Mouse (Mus musculus) cerebellum, postnatal 14 days (tissue): ENCODE data around the gene Sema4g.
A peak's percentile ranks its signal among the peaks of the same experiment; 100 is the strongest.

ENCODE experiments used
- DNase-seq, 2 experiments: peaks; one replicate each; pipeline ENCODE4 v3.0.0; 2021; ENCODE audit warnings: mixed read lengths in 2 of 2

Sema4g gene

GRCm38 (mm10) chr19:44988831-44989566, at the start of gene Sema4g:
Gene Sema4g (plus strand): TSS chr19:44989101.
- DNase-seq: peak; percentile 64 to 66

- DNase-seq: no peak
These were observed 29.3 kb upstream of the Sema4g start for GRCm38 (mm10) chr19:44959633-44960032.

- no peak for DNase-seq
These were observed 22.9 kb upstream of the Sema4g start for GRCm38 (mm10) chr19:44965978-44966377.

DNA sequence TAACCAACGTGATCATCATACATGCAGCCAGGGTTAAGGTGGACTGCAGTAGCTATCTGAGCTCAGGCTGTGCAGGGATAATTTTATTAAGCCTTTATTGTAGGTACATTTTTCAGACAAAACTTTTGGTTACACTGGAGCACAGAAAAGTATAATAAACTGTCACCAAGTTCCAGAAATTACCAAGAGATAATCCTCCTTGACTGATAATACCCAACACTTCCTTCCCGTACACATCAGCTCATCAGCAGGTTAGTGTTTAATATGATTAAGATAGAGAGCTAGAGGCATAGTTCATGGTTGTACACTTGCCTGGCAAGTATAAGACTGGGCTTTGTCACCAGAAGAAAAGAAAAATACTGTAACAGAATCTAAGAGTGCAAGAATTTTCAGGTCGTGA, 20.6 kb upstream of the Sema4g start:
- no peak for DNase-seq

GRCm38 (mm10) chr19:44976636-44977035, 12.3 kb upstream of the Sema4g start:
- no peak for DNase-seq

DNA sequence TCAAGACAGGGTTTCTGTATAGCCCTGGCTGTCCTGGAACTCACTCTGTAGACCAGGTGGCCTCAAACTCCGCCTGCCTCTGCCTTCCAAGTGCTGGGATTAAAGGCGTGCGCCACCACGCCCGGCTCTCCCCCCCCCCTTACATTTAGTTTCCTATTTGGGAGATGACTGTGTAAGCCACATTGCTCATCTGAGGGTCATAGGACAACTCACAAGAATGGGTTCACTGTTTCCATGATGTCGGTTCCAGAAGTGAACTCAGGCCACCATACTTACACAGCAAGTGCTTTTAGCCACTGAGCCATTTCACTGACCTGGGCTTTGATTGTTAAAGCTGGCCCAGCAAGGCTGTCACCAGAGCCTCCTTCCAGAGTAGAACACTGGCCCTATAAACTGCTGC, 11.8 kb upstream of the Sema4g start:
- DNase-seq: no peak

DNA sequence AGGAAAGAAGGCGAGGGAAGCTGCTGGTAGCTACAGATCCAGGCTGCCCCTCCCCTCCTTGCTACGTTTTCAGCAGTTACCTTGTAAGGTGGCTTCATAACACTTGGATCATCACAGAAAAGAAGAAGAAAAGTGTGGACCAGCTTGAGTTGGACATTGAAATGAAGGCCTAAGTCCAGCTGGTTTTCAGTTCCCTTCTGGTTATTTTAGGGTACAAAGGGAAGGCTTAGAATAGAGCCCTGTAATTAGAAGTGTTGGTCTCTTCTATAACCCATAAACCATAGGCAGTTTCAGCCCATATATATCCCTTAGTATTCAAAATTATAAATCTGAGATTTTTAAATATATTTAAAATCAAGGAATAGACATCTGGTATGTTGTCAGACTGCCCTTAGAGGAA, 8.1 kb upstream of the Sema4g start:
- no peak for DNase-seq

DNA sequence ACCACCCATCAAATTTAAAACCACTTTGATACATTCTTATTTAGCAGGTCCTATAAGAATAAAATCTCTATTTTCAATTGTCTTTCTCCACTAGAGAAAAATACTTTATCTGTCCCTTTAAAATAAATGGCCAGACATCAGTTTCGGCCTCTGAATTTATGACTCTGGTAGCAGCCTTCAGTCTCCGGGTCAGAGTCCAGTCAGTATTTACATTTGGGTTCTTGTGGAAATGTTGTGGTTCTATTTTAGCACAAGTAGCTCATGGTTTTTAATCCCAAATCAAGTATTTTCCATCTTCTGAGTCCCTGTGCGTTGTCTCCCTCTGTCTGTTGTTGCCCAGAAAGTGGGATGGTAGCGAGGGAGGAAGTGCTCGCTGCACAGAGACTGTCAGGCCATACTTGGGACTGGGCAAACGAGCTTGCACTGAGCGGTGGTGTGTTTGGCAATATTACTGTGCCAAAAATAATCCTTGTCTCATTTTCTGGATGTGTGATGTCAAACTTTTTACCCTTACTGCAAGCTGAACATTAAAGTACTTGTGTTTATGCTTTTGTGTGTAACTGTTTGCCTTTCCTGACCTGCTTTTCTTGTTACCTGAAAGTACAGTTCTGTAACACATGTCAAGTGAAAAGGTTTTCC, 6.3 kb upstream of the Sema4g start:
- no peak for DNase-seq

DNA sequence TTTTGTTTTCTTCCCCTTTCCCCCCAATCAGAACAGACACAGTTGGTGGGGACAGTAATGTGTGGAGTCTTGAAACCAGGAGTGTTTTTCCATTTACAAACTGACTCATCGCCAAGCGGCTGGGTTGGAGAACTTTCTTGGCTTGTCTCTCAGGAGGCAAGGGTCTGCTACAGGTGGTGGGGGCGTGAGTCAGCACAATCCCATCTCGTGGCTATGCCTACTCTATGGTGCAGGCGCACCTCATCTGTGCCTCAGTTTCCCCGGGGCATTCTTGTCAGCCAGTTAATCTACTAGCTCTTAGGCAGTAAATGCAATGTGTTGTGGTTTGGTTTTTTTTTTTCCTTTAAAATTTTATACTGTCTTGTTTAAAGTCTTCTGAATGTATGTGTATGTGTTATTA, 5.5 kb upstream of the Sema4g start:
- no peak for DNase-seq

DNA sequence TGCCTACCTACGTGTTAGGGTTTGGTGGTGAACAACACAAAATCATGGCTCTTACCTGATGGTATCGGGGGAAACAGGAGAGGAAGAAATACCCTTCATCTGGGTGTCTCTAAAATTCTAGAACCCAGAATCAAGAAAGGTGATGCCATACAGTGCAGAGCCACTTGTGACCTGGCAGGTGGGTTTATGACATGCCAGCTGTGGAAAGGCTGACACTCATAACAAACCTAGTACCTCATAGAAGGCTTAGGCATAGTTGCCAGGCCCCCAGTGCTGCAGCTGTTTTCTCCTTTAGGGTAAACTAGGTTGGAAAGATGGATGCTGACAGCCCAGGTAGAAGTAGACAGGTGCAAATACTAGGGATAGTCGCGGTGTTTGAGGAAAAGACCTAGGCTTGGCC, 4.5 kb upstream of the Sema4g start:
- DNase-seq: no peak

DNA sequence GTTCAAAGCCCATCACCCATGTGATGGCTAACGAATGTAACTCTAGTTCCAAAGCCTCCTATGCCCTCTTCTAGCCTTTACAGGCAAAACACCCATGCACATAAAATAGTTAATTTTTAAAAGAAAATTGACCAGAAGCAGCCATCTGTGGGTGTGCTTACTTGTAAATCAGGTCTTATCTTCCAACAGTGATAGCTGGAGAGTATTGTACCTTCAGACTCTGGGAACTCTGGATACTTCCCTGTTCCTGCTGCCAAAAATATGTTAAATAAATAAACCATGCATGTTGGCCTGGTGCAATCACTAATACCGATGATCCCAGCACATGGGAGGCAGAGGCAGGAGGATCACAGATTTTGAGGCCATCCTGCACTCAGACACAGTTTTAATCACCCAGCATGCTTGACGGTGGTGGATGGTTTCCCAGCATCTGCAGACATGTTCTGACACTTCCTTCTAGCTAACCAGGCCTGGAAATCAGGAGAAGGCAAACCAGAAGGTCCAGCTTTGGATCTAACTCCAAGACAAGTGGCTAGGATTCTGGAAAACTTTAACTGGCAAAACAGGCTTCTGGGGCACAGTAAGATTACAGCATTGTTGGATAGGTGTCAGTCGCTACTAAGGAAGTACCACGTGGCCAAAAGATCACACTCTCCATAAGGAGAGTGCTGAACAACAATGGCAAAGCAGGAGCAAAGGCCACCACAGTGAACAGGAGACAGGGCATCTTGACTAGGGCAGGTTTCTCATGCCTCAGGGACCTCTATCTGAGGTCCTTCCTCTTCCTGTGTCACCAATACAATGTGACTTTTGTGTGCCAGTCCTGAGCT, 3.5 kb upstream of the Sema4g start:
- no peak for DNase-seq

DNA sequence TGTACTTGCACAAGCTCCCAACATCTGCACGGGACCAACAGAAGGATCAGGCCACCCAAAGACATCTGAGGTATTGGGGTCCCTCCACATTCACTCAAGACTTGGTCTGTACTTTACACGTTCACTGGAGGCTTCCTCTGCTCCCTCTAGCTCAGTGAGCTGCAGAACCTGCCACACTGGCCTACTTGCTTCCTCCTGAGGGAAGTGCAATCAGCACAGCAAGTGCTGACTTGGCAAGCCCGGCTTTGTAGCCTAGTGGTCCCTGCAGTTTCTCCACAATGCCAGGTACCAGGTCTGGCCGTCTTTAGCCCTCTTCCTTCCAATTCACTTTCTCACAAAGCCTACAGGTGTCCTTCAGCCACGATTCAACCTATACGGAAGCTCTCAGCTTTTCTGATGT, 1.9 kb upstream of the Sema4g start:
- no peak for DNase-seq

- DNase-seq: no peak
These were observed 1.1 kb upstream of the Sema4g start for GRCm38 (mm10) chr19:44987851-44988250.

DNA sequence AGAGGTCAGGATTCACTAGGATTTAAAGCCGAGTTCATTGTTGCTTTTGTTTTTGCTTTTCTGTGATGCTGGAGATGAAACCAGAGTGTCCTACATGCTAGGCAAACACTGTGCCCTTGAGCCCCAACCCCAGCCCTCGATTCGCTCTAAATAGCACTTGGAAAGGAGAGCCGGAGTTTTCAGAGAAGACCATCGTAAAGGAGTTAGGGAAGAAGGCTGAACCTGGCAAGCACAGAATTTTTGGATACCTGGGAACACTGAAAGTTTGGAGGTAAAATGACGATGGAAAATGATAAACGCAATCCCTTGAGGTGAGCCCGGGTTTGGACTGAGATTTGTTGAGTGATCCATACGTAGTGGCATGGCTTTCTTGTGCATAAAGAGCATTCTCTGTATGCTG, 580 bp upstream of the Sema4g start:
- DNase-seq: no peak

- DNase-seq: peak; percentile 35 to 52
These were observed 930 bp downstream of the Sema4g start for GRCm38 (mm10) chr19:44989567-44990495.

DNA sequence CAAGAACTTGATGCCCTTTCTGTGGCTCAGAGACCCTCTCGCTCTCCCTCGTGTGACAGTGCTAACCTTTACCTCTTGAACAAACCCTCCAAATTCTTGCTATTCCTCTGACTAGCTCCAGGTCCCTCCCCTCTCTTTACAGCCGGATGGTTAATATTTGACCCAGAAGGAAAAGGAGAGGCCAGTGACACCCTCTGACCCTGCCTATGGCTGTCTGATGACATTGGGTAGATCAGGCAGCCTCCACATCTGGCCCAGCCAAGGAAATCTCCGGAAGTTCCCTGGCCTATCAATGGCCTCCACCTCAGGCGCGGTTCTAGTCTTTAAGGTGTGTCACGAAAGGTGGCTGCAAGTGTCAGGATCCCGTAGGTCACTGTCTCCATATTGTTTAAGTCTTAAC, 2.1 kb downstream of the Sema4g start:
- DNase-seq: no peak

DNA sequence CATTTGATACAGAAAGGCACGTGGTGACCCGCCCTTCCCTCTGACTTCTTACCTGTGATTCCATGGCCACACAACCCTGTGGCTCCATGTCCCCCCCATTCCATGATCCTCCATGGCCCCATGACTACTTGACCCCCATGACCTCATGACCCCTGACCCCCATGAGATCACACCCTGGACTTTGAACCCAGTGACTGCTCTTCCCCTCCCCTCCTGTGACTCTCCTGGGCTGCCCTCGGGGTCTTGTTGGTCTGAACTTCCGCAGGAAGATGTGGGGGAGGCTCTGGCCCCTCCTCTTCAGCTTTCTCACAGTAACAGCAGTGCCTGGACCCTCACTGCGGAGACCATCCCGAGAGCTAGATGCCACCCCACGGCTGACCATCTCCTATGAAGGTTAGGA, 3.3 kb downstream of the Sema4g start:
- no peak for DNase-seq

GRCm38 (mm10) chr19:44992712-44993111, 3.8 kb downstream of the Sema4g start:
- no peak for DNase-seq

DNA sequence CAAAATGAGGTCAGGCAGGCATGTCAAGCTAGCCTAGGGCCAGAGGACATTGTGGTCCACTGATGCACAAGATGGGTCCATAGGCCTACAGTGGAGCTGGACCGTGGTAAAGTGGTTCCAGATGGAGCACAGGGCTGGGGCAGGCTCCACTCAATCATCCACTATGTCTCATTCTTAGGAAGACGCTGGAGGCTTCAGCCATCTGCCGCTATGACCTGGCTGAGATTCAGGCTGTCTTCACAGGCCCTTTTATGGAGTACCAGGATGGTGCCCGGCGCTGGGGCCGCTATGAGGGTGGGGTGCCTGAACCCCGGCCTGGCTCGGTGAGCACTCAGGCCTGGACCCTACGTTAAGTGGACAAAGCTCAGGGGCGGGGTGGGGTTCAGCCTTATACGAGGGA, 8.9 kb downstream of the Sema4g start:
- DNase-seq: peak in 1 of 2 experiments; percentile 38

GRCm38 (mm10) chr19:44999647-45000046, 10.7 kb downstream of the Sema4g start:
- DNase-seq: no peak

GRCm38 (mm10) chr19:45002301-45002700, 13.4 kb downstream of the Sema4g start:
- peak in 1 of 2 experiments; percentile 49 for DNase-seq

DNA sequence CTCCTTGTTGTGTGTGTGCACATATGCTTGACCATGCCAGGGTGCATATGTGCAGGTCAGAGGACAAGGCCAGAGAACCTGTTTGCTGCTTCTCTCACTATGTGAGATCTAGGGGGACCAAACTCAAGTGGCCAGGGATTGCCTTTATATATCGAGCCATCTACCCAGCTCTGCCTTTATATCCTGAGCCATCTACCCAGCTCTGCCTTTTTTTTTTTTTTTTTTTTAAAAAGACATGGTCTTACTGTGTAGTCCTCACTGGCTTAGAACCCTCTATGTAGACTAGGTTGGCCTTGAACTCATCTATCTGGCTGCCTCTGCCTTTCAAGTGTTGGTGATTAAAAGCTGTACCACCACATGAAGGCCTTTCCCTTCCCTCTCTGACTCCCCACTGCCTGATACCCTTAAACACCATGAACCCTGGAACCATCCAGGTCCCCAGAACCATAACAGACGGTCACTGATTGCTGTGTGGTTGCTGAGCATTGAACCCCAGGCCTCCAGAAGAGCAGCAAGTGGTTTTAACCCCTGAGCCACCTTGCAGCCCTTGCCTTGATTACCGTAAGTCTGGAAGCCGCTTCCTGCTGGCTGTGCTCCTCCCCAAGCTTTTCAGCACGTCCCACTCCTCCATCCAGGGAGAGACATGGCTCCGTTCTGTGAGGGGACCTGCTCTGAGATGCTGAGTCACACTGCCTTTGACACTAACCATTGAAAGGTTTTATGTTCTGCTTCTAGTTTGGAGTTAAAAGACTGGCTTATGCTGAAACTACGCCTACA, 15.0 kb downstream of the Sema4g start:
- no peak for DNase-seq
